Mouse (Mus musculus): ENCODE results near the gene Sost. TPM values are rescaled to one million over a fixed set of nuclear protein-coding genes. Genes with fewer than 3 reads are reported as not detected.

Gene Sost
- not detected for polyA plus RNA-seq (2015; fragmentation: Illumina TruSeq; extraction: RNeasy Lipid Tissue Mini Kit (QIAGEN cat#74804); ENCODE audit: low read depth, low replicate concordance)

GRCm38 (mm10) chr11:101966965-101967614 lies at the start of gene Sost:
TSS of gene Sost (minus strand) at chr11:101967015.

DNA sequence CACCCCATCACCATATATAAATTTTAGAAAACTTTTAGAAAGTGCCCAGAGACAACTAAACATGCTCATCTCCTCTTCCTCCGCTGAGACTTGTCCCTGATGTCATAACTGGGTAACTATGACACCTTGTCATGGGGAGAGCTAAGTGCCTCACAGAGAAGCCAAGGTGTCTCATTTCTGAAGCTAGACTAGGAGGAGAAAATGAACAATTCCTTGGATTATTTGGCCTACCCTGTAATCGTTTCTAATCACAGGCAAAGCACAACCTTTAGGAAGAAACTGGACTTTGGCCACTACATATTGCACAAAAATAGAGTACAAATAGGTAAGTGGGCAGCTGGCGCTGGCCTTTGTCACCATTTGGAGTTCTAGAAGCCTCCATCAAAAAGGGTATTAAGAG lies 20.1 kb upstream of the Sost start, which contains the start of gene Dusp3:
TSS of gene Dusp3 (minus strand) at position 101 of the 400 bp plus-strand sequence.

DNA sequence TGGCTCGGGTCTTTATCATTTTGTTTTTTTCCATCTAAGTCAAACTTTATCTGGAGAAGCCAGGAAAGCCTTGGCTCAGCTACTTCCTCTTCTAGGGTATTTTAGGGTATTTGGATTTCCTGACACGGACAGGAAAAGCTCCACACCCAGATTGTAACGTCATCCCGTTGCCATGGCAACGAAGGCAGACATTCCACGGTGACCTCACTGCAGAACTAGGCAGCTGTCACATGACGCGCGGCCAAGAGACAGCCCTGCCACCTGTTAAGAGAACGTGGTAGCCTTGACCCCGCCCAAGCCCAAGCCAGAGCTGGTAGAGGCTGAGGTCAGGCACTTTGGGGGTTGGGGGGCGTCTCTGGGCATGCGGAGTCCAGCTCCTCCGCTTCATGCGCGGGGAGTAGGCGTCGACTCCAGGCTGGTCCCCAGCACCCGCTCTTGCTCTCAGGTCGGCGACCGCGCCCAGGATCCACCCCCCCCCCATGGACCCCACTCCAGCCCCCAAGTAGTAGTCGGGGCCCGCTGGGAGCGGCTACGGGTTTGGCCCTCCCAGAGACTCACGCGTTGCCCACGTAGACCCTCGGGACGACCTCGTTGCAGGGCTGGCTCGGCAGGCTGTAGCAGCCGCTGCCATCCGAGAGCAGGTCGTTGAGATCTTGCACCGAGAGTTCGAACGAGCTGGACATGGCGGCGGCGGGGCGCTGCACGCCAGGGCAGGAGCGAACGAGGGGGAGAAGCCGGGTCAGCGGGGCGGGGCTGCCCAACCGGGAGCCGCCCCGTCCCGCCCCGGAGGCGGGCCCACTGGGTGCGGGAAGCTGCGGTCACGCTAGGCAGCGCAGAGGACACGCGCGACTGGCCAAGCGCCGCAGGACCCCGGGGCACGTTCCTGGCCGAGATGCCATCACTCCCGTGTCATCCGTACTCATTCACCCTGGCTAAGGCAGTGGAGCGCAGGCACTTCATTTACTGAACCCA lies 17.5 kb upstream of the Sost start, which contains the start of gene Cfap97d1:
TSS of gene Cfap97d1 (plus strand) at position 226 of the 972 bp plus-strand sequence.

Other genes starting within 250 kb of the Sost start
- gene Dhx8, start 234.1 kb downstream of the Sost start, polyA plus RNA-seq (2015; fragmentation: Illumina TruSeq; extraction: RNeasy Lipid Tissue Mini Kit (QIAGEN cat#74804); ENCODE audit: low read depth, low replicate concordance), result 20.0 TPM
- 14.5 TPM for gene Etv4, start 181.6 kb downstream of the Sost start, polyA plus RNA-seq (2015; fragmentation: Illumina TruSeq; extraction: RNeasy Lipid Tissue Mini Kit (QIAGEN cat#74804); ENCODE audit: low read depth, low replicate concordance)
- gene Meox1, start 72.6 kb downstream of the Sost start, polyA plus RNA-seq (2015; fragmentation: Illumina TruSeq; extraction: RNeasy Lipid Tissue Mini Kit (QIAGEN cat#74804); ENCODE audit: low read depth, low replicate concordance), result 0.79 TPM
- not detected for gene Cfap97d1, start 17.3 kb upstream of the Sost start, polyA plus RNA-seq (2015; fragmentation: Illumina TruSeq; extraction: RNeasy Lipid Tissue Mini Kit (QIAGEN cat#74804); ENCODE audit: low read depth, low replicate concordance)
- 151 TPM for gene Dusp3, start 20.0 kb upstream of the Sost start, polyA plus RNA-seq (2015; fragmentation: Illumina TruSeq; extraction: RNeasy Lipid Tissue Mini Kit (QIAGEN cat#74804); ENCODE audit: low read depth, low replicate concordance)
- gene Mpp3, start 61.4 kb upstream of the Sost start, polyA plus RNA-seq (2015; fragmentation: Illumina TruSeq; extraction: RNeasy Lipid Tissue Mini Kit (QIAGEN cat#74804); ENCODE audit: low read depth, low replicate concordance), result 42.1 TPM
- 0.25 TPM for gene Cd300lg, start 74.5 kb upstream of the Sost start, polyA plus RNA-seq (2015; fragmentation: Illumina TruSeq; extraction: RNeasy Lipid Tissue Mini Kit (QIAGEN cat#74804); ENCODE audit: low read depth, low replicate concordance)
- 87.5 TPM for gene Mpp2, start 121.5 kb upstream of the Sost start, polyA plus RNA-seq (2015; fragmentation: Illumina TruSeq; extraction: RNeasy Lipid Tissue Mini Kit (QIAGEN cat#74804); ENCODE audit: low read depth, low replicate concordance)
- not detected for gene Ppy, start 134.3 kb upstream of the Sost start, polyA plus RNA-seq (2015; fragmentation: Illumina TruSeq; extraction: RNeasy Lipid Tissue Mini Kit (QIAGEN cat#74804); ENCODE audit: low read depth, low replicate concordance)
- gene Pyy, start 140.8 kb upstream of the Sost start, polyA plus RNA-seq (2015; fragmentation: Illumina TruSeq; extraction: RNeasy Lipid Tissue Mini Kit (QIAGEN cat#74804); ENCODE audit: low read depth, low replicate concordance), result not detected
- not detected for gene Nags, start 178.5 kb upstream of the Sost start, polyA plus RNA-seq (2015; fragmentation: Illumina TruSeq; extraction: RNeasy Lipid Tissue Mini Kit (QIAGEN cat#74804); ENCODE audit: low read depth, low replicate concordance)
- 25.8 TPM for gene Tmem101, start 189.4 kb upstream of the Sost start, polyA plus RNA-seq (2015; fragmentation: Illumina TruSeq; extraction: RNeasy Lipid Tissue Mini Kit (QIAGEN cat#74804); ENCODE audit: low read depth, low replicate concordance)
- 26.1 TPM for gene Lsm12, start 218.3 kb upstream of the Sost start, polyA plus RNA-seq (2015; fragmentation: Illumina TruSeq; extraction: RNeasy Lipid Tissue Mini Kit (QIAGEN cat#74804); ENCODE audit: low read depth, low replicate concordance)
- 61.4 TPM for gene G6pc3, start 222.6 kb upstream of the Sost start, polyA plus RNA-seq (2015; fragmentation: Illumina TruSeq; extraction: RNeasy Lipid Tissue Mini Kit (QIAGEN cat#74804); ENCODE audit: low read depth, low replicate concordance)